Mouse (Mus musculus): ENCODE data around the gene Pde3a. TPM values are rescaled to one million over a fixed set of nuclear protein-coding genes. Genes with fewer than 3 reads are reported as not detected.

Pde3a gene
- polyA plus RNA-seq, 1 experiment from 2014 or later: 2.9 TPM

DNA sequence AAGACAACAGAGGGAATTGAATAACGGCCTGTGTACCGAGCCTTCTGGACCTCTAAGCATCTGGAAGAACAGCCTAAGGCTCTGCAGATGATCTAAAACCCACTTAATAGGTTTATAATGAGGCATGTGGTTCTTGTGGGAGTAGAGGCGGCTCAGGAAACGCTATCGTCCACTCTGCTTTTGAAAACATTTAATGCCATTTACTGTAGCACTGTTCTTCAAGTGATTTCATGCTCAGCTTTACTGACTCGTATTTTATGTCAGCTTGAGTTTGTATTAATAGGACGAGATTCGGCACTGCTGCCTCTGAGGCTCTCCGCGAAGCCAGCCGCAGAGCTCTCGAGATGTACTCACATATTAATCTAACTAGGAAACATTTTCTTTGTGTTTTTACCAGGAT is 131.9 kb downstream of the Pde3a start:
- no peaks in the 10 kb centered on the region for H3K36me3 ChIP-seq
- H3K4me3 ChIP-seq: no peak overlapping the region
- no peak for ATAC-seq
- H3K9ac ChIP-seq: no peak overlapping the region
- H3K4me2 ChIP-seq: peak overlapping the region; percentile 7; the same call in 1 of the 2 replicates
- no peaks in the 10 kb centered on the region for H3K27me3 ChIP-seq (replicated peaks)
- H3K27ac ChIP-seq: no peak overlapping the region
- H3K4me1 ChIP-seq: no peaks in the 10 kb centered on the region; the same call in 1 of the 2 replicates
- 61% methylated on average over 12 of the region's 12 CpGs for WGBS (ENCODE audit: insufficient replicate concordance)
- H3K9me3 ChIP-seq (replicated peaks): no peaks in the 10 kb centered on the region

DNA sequence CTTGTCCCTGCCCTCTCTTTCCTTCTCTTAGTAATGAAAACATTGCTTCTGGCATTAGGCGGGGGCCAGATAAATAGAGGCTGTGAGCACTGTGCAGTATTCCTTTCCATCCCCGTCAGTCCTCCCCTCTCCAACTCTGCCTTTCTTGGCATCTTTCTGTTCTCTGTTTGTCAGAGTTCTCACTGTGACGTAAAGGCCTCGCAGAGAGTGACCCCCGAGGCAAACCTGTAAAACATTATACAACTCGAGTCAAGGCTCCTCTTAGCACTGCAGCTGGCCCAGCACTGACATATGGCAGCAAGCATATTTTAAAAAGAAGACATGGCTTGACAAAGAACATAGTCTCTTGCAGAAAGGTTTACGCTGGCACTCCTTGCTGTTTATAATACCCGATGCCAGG is 132.4 kb downstream of the Pde3a start:
- WGBS (ENCODE audit: insufficient replicate concordance): 56% methylated on average over 8 of the region's 8 CpGs
- H3K27me3 ChIP-seq (replicated peaks): no peaks in the 10 kb centered on the region
- no peaks in the 10 kb centered on the region; the same call in 1 of the 2 replicates for H3K4me1 ChIP-seq

DNA sequence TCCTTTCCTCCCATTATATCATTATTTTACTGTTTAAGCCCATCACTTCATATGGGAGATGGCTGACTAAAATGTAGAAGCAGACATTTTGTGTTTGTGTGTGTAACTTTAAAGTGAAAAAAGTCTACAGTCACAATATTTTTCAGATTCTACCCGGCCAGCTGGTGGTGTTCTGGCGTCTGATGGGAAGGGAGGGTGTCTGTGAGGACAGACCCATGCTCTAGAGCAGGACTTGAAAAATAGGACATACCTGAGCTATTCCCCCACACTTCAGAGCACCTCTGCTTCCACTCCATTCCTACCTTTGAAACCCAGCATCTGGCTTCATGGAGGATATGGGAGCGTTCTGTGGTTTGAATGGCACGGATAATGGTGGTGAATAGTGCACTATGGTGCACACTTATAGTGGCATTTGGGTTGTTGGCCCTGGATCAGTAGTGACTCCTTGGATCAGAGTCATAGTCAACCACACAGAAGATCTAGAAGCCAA is 132.9 kb downstream of the Pde3a start:
- WGBS (ENCODE audit: insufficient replicate concordance): 77% methylated on average over 4 of the region's 4 CpGs
- H3K36me3 ChIP-seq: no peaks in the 10 kb centered on the region
- H3K27me3 ChIP-seq (replicated peaks): no peaks in the 10 kb centered on the region
- H3K9ac ChIP-seq: no peak overlapping the region
- H3K27ac ChIP-seq: no peak overlapping the region
- ATAC-seq: no peak
- H3K9me3 ChIP-seq (replicated peaks): no peaks in the 10 kb centered on the region
- no peak overlapping the region for H3K4me3 ChIP-seq
- no peaks in the 10 kb centered on the region; the same call in 1 of the 2 replicates for H3K4me1 ChIP-seq
- no peak overlapping the region; the same call in 1 of the 2 replicates for H3K4me2 ChIP-seq

More for the DNA sequence above, 132.4 kb downstream of the Pde3a start:
- ATAC-seq: no peak; the same call in 1 of the 2 replicates
- Histone ChIP-seq H3K36me3 (no peaks in the 10 kb centered on the region), H3K9ac (no peak overlapping the region), H3K27ac (no peak overlapping the region), H3K9me3 (replicated peaks) (no peaks in the 10 kb centered on the region), H3K4me2 (peak overlapping the region; percentile 7; the same call in 1 of the 2 replicates), H3K4me3 (no peak overlapping the region)

DNA sequence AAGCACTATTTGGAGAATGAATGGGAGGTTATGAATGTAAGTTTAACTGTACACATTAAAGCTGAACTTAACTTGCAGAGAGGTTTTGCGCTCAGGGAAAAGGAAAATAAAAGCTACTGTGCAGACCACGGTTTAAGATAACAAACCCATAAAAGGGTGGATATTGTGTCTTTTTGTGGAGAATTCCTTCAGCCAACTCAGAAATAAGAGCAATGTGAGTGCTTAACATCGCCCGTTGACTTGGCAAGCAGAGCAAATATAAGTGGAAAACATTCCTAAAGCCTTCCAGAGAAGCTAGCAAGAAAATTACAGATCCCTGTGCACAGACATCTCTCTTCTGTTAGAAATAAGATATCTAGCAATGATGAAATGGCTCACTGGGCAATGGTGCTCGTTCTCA is 139.0 kb downstream of the Pde3a start:
- H3K36me3 ChIP-seq: no peaks in the 10 kb centered on the region
- ATAC-seq: no peak
- WGBS (ENCODE audit: insufficient replicate concordance): 58% methylated on average over 5 of the region's 5 CpGs

DNA sequence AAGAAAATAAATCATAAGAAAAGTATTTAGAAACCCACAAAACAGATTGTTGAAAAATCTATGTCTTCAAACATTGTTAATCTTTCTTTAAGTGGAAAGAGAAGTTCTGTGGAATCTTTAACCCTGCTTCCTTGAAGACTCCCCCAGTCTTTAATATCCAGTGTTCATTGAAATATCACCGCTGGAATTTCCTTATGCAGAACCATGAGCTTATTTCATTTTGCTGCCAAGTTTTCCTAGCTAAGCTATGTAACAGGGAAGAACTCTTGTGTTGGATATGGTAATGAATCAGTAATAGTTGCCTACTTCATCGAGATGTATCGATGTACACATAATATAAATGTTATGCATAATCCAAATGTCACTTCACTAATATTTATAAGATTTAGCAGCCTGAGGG is 146.9 kb downstream of the Pde3a start:
- no peak for ATAC-seq
- Histone ChIP-seq H3K36me3 (no peaks in the 10 kb centered on the region), H3K4me3 (no peak overlapping the region), H3K9me3 (replicated peaks) (no peaks in the 10 kb centered on the region), H3K9ac (no peak overlapping the region), H3K4me1 (no peaks in the 10 kb centered on the region), H3K4me2 (no peak overlapping the region), H3K27me3 (replicated peaks) (no peaks in the 10 kb centered on the region), H3K27ac (no peak overlapping the region)
- 78% methylated on average over 3 of the region's 3 CpGs for WGBS (ENCODE audit: insufficient replicate concordance)

More for the DNA sequence above, 139.0 kb downstream of the Pde3a start:
- Histone ChIP-seq H3K4me1 (no peaks in the 10 kb centered on the region), H3K9ac (no peak overlapping the region), H3K27me3 (replicated peaks) (no peaks in the 10 kb centered on the region), H3K9me3 (replicated peaks) (no peaks in the 10 kb centered on the region), H3K4me2 (no peak overlapping the region), H3K4me3 (no peak overlapping the region), H3K27ac (no peak overlapping the region)

DNA sequence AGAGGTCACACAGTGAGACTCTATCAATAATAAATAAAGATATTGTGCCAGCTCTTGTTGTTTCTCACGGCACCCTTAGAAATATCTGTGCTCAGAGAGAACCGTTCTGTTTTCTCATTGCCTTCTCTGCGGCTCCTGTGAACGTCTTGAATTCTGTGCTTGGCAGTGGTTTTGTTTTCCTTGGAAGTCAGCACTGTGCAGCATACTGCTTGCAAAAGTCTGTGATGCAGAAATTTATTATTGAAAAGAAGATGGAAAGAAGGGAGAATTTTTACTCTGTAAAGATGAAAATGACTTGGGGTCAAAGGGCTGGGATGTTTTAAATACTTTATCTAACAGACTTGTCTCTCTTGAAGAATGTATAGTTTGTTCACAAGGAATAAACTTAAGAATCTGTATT is 150.3 kb downstream of the Pde3a start:
- 60% methylated on average over 4 of the region's 4 CpGs for WGBS (ENCODE audit: insufficient replicate concordance)

DNA sequence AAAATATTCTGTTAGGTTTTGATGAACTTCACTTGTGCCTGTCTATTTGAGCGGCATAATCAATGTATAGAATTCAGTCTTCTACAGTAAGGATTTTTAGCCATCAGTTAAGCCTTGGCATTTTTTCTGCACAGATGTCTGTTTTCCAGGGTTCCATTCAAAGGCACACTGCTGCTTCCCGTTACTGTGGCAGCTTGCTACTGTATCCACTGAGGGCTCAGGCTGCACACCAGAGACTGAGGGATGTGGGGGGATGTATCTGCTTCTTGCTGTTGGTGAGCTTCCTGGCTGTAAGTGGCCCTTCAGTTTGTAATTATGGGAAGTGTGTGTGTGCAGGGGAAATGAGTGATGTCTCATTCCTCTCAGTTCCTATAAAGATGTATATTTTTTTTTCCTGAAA is 154.9 kb downstream of the Pde3a start:
- no peak overlapping the region for H3K27ac ChIP-seq
- H3K4me3 ChIP-seq: no peak overlapping the region
- WGBS (ENCODE audit: insufficient replicate concordance): 62% methylated on average over 2 of the region's 2 CpGs
- no peaks in the 10 kb centered on the region for H3K27me3 ChIP-seq (replicated peaks)
- ATAC-seq: no peak
- no peaks in the 10 kb centered on the region for H3K9me3 ChIP-seq (replicated peaks)
- no peaks in the 10 kb centered on the region for H3K36me3 ChIP-seq
- no peaks in the 10 kb centered on the region for H3K4me1 ChIP-seq
- H3K9ac ChIP-seq: no peak overlapping the region
- no peak overlapping the region for H3K4me2 ChIP-seq

More for the DNA sequence above, 150.3 kb downstream of the Pde3a start:
- no peak for ATAC-seq
- no peaks in the 10 kb centered on the region for H3K9me3 ChIP-seq (replicated peaks)
- H3K4me2 ChIP-seq: no peak overlapping the region
- no peak overlapping the region for H3K9ac ChIP-seq
- H3K36me3 ChIP-seq: no peaks in the 10 kb centered on the region
- no peak overlapping the region for H3K27ac ChIP-seq
- no peak overlapping the region for H3K4me3 ChIP-seq
- no peaks in the 10 kb centered on the region for H3K27me3 ChIP-seq (replicated peaks)
- H3K4me1 ChIP-seq: no peaks in the 10 kb centered on the region

DNA sequence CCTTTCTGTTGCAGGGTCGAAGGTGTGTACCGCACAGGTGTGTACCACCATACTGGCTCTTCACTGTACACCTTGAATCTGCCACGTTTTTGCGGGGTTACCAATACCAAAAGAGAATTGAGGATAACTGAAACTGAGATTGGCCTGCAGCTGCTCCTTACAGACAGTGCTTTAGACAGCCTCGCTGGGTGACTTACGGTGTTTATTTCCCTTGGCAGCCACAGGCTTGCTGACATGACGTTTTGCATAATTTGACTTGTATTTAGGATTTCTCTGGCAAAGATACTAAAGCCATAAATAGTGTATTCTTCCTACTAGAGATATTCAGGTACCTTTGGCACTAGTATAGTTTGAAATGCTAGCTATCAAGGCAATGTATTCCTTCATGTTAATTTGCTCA is 155.6 kb downstream of the Pde3a start:
- no peak for ATAC-seq
- H3K4me1 ChIP-seq: no peaks in the 10 kb centered on the region
- 63% methylated on average over 7 of the region's 7 CpGs for WGBS (ENCODE audit: insufficient replicate concordance)

DNA sequence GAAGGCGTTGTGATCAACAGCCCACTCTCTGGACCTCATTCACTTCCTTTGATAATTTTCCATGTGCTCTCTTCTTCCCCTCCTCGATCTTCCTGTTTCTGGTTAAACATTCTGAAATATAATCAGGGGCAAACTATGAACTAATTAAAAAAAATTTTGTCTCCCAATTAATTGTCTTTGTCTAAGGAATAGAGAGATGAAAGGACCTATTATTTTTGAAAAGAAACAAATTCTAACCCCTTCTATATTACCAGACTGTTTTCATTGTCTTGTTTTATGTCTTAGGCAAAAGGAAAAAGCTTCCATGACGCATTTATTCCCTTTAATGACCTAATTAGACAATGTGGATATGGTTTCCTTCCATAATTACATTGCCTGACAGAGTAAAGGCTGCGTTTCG is 156.4 kb downstream of the Pde3a start:
- 60% methylated on average over 5 of the region's 5 CpGs for WGBS (ENCODE audit: insufficient replicate concordance)
- Histone ChIP-seq H3K36me3 (no peaks in the 10 kb centered on the region), H3K4me2 (no peak overlapping the region), H3K27ac (no peak overlapping the region), H3K4me3 (no peak overlapping the region), H3K27me3 (replicated peaks) (no peaks in the 10 kb centered on the region), H3K9me3 (replicated peaks) (no peaks in the 10 kb centered on the region), H3K4me1 (no peaks in the 10 kb centered on the region), H3K9ac (no peak overlapping the region)
- ATAC-seq: no peak

More for the DNA sequence above, 155.6 kb downstream of the Pde3a start:
- H3K36me3 ChIP-seq: no peaks in the 10 kb centered on the region
- H3K27ac ChIP-seq: no peak overlapping the region
- H3K27me3 ChIP-seq (replicated peaks): no peaks in the 10 kb centered on the region
- no peaks in the 10 kb centered on the region for H3K9me3 ChIP-seq (replicated peaks)
- H3K4me3 ChIP-seq: no peak overlapping the region
- no peak overlapping the region for H3K9ac ChIP-seq
- H3K4me2 ChIP-seq: no peak overlapping the region

DNA sequence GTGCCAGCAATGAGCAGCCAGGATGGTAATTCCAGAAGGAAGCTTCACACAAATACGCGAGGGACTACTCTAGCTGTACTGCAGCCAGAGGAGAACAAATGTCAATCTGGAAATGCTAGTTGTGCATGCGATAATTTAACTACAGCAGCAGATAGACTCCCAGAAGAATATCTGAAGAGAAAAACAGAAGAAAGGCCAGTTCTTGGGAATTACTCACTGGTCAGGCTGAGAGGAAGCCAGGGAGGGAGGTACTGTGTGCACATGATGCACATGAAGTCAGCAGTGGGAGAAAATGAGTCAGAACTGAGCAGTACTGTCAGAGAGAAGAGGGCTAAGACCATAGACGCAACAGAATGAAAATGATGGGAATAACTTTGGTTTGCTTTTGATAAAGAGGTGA is 159.7 kb downstream of the Pde3a start:
- no peaks in the 10 kb centered on the region for H3K36me3 ChIP-seq
- 70% methylated on average over 4 of the region's 4 CpGs for WGBS (ENCODE audit: insufficient replicate concordance)
- no peaks in the 10 kb centered on the region for H3K27me3 ChIP-seq (replicated peaks)
- no peaks in the 10 kb centered on the region for H3K4me1 ChIP-seq
- H3K4me2 ChIP-seq: no peak overlapping the region
- no peak overlapping the region for H3K27ac ChIP-seq
- H3K9ac ChIP-seq: no peak overlapping the region
- H3K4me3 ChIP-seq: no peak overlapping the region
- H3K9me3 ChIP-seq (replicated peaks): no peaks in the 10 kb centered on the region
- no peak for ATAC-seq

DNA sequence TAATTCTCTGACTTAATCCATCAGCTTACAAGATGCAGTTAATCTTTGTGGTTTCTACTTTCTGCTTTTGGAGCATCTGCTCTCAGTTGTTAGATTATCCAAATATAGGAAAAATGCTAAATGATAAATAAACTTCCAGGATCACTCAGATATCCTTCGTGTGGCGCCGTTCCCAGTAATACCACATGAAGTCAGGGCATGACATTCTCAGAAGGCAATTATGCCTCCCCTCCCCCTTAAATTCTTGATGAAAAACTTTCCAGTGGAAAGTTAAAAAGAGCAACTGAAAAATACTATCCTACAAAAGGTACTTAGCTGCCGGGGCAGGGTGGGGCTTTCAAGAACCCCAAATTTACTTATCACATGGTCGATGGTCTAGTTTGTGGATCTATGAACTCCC is 161.8 kb downstream of the Pde3a start:
- H3K9ac ChIP-seq: no peak overlapping the region
- no peak overlapping the region for H3K4me2 ChIP-seq
- ATAC-seq: no peak
- H3K27me3 ChIP-seq (replicated peaks): no peaks in the 10 kb centered on the region
- H3K36me3 ChIP-seq: no peaks in the 10 kb centered on the region
- H3K27ac ChIP-seq: no peak overlapping the region
- H3K9me3 ChIP-seq (replicated peaks): no peaks in the 10 kb centered on the region
- H3K4me3 ChIP-seq: no peak overlapping the region
- no peaks in the 10 kb centered on the region for H3K4me1 ChIP-seq
- WGBS (ENCODE audit: insufficient replicate concordance): 73% methylated on average over 5 of the region's 5 CpGs

DNA sequence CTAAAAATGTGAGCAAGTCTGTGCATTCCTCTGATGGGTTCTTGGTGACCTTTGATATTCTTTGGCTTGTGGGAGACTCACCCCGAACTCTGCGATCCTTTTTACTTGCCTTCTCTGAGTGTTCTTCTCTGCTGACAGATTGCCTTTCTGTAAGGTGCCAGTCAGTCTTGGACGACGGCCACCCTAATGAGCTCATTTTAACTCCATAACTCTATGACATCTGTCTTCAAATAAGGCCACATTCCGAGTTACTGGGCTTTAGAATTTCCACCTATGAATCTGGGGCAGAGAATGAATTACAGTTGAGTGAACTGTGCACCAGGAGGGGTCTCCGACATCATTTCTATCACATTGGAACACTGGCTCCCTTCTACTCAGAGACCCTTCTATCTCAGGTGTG is 176.0 kb downstream of the Pde3a start:
- no peaks in the 10 kb centered on the region for H3K27me3 ChIP-seq (replicated peaks)
- H3K36me3 ChIP-seq: no peaks in the 10 kb centered on the region
- H3K9me3 ChIP-seq (replicated peaks): no peaks in the 10 kb centered on the region
- no peaks in the 10 kb centered on the region for H3K4me1 ChIP-seq
- WGBS (ENCODE audit: insufficient replicate concordance): 67% methylated on average over 6 of the region's 6 CpGs
- no peak overlapping the region for H3K27ac ChIP-seq
- no peak overlapping the region for H3K9ac ChIP-seq
- ATAC-seq: no peak
- no peak overlapping the region for H3K4me2 ChIP-seq
- H3K4me3 ChIP-seq: no peak overlapping the region

DNA sequence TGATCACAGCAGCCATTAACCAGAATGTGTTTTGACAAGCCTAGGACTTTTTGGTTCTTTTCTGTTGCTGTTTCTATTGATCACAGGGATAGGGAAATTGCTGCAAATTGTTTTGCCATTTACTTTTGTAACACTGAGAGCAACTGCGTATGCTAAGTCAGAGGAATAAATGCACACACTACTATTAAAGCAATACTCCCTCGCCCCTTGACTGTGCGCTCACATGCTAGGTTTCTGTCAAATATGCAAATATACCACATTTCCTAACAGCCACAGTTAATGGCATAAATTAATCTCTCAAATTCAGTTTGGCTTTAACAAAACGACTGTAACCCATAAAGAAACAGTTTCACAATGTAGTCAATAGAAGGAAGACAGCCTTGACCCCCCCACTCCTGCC is 179.5 kb downstream of the Pde3a start:
- no peaks in the 10 kb centered on the region for H3K27me3 ChIP-seq (replicated peaks)
- H3K4me3 ChIP-seq: no peak overlapping the region
- H3K4me2 ChIP-seq: no peak overlapping the region
- no peaks in the 10 kb centered on the region for H3K36me3 ChIP-seq
- no peaks in the 10 kb centered on the region for H3K9me3 ChIP-seq (replicated peaks)
- no peak overlapping the region for H3K9ac ChIP-seq
- no peak for ATAC-seq
- H3K4me1 ChIP-seq: no peaks in the 10 kb centered on the region
- H3K27ac ChIP-seq: no peak overlapping the region
- WGBS (ENCODE audit: insufficient replicate concordance): 63% methylated on average over 4 of the region's 4 CpGs

All from liver, embryonic 12.5 days (tissue).